Mouse (Mus musculus) olfactory bulb, adult 2 months (tissue): ENCODE data around the gene Col6a5.

Experiments
- CTCF ChIP-seq: fragments of 200-500 bp; IDR thresholded peaks from 2 replicates; pipeline ENCODE4 v1.5.1; 2012; ENCODE audit warnings: low read depth, mild to moderate bottlenecking, low read length, moderate library complexity; ENCODE audit not compliant: insufficient read depth
- POLR2A ChIP-seq: fragments of 200-500 bp; IDR thresholded peaks from 2 replicates; pipeline ENCODE4 v1.6.1; 2012; ENCODE audit warnings: mild to moderate bottlenecking, low read depth, low read length, moderate library complexity; ENCODE audit not compliant: insufficient read depth

GRCm38 (mm10) chr9:105852778-105853065 is 107.7 kb downstream of the Col6a5 start:
- TF ChIP-seq POLR2A (no peak), CTCF (no peak)
